Mouse (Mus musculus): Measurements from ENCODE around the gene Trappc6b. TPM values are rescaled to one million over a fixed set of nuclear protein-coding genes. Genes with fewer than 3 reads are reported as not detected.
A peak's percentile ranks its signal among the peaks of the same experiment; 100 is the strongest.

Trappc6b gene
- 182 and 184 TPM in 2 replicates for polyA plus RNA-seq (2015; fragmentation: Nextera tagmentation; extraction: Ambion mirVana)

GRCm38 (mm10) chr12:59060993-59061595, at the start of gene Trappc6b:
TSS of gene Trappc6b (minus strand) at chr12:59061472.
- H3K9ac ChIP-seq (ENCODE audit: low read depth, low read length): peak within 1 kb of the TSS; percentile 96
- no peaks in the 10 kb centered on the region for H3K9me3 ChIP-seq (replicated peaks; ENCODE audit: control insufficient read depth, low read length, poor library complexity, severe bottlenecking)
- peaks cover 29% of the 10 kb centered on the region for H3K4me1 ChIP-seq (ENCODE audit: control insufficient read depth, insufficient read depth, low read length)
- peak; percentile 98 for ATAC-seq
- H3K36me3 ChIP-seq (ENCODE audit: control insufficient read depth, insufficient read depth, low read length): peaks cover 2% of the 10 kb centered on the region; the same call in 1 of the 2 replicates
- H3K4me2 ChIP-seq (ENCODE audit: low read length): peak within 1 kb of the TSS; percentile 80
- H3K27ac ChIP-seq (ENCODE audit: low read length): peak within 1 kb of the TSS; percentile 97
- under 1% methylated on average over 49 of the region's 49 CpGs for WGBS
- H3K4me3 ChIP-seq (ENCODE audit: low read depth, low read length): peak within 1 kb of the TSS; percentile 79
- H3K27me3 ChIP-seq (ENCODE audit: control insufficient read depth, insufficient read depth, low read depth, low read length): no peaks in the 10 kb centered on the region

- Histone ChIP-seq H3K27me3 (ENCODE audit: control insufficient read depth, insufficient read depth, low read depth, low read length) (no peaks in the 10 kb centered on the region), H3K4me2 (ENCODE audit: low read length) (no peak overlapping the region), H3K9me3 (replicated peaks; ENCODE audit: control insufficient read depth, low read length, poor library complexity, severe bottlenecking) (no peaks in the 10 kb centered on the region), H3K27ac (ENCODE audit: low read length) (no peak overlapping the region), H3K4me3 (ENCODE audit: low read depth, low read length) (no peak overlapping the region), H3K36me3 (ENCODE audit: control insufficient read depth, insufficient read depth, low read length) (no peaks in the 10 kb centered on the region), H3K4me1 (ENCODE audit: control insufficient read depth, insufficient read depth, low read length) (no peaks in the 10 kb centered on the region), H3K9ac (ENCODE audit: low read depth, low read length) (no peak overlapping the region)
- 90% methylated on average over 4 of the region's 4 CpGs for WGBS
- ATAC-seq: no peak
Measured at GRCm38 (mm10) chr12:59107926-59108325, 46.7 kb upstream of the Trappc6b start.

- 88% methylated on average over 5 of the region's 5 CpGs for WGBS
- ATAC-seq: no peak
- H3K4me2 ChIP-seq (ENCODE audit: low read length): no peak overlapping the region
- H3K9me3 ChIP-seq (replicated peaks; ENCODE audit: control insufficient read depth, low read length, poor library complexity, severe bottlenecking): no peaks in the 10 kb centered on the region
- no peaks in the 10 kb centered on the region for H3K4me1 ChIP-seq (ENCODE audit: control insufficient read depth, insufficient read depth, low read length)
- no peak overlapping the region for H3K27ac ChIP-seq (ENCODE audit: low read length)
- H3K4me3 ChIP-seq (ENCODE audit: low read depth, low read length): no peak overlapping the region
- no peak overlapping the region for H3K9ac ChIP-seq (ENCODE audit: low read depth, low read length)
- no peaks in the 10 kb centered on the region for H3K27me3 ChIP-seq (ENCODE audit: control insufficient read depth, insufficient read depth, low read depth, low read length)
- H3K36me3 ChIP-seq (ENCODE audit: control insufficient read depth, insufficient read depth, low read length): no peaks in the 10 kb centered on the region
Measured at GRCm38 (mm10) chr12:59106491-59106890, 45.2 kb upstream of the Trappc6b start.

- Histone ChIP-seq H3K4me2 (ENCODE audit: low read length) (no peak overlapping the region), H3K36me3 (ENCODE audit: control insufficient read depth, insufficient read depth, low read length) (no peaks in the 10 kb centered on the region), H3K27me3 (ENCODE audit: control insufficient read depth, insufficient read depth, low read depth, low read length) (no peaks in the 10 kb centered on the region), H3K27ac (ENCODE audit: low read length) (no peak overlapping the region), H3K9me3 (replicated peaks; ENCODE audit: control insufficient read depth, low read length, poor library complexity, severe bottlenecking) (no peaks in the 10 kb centered on the region), H3K4me3 (ENCODE audit: low read depth, low read length) (no peak overlapping the region), H3K4me1 (ENCODE audit: control insufficient read depth, insufficient read depth, low read length) (no peaks in the 10 kb centered on the region), H3K9ac (ENCODE audit: low read depth, low read length) (no peak overlapping the region)
- 86% methylated on average over 6 of the region's 6 CpGs for WGBS
- no peak for ATAC-seq
Measured at GRCm38 (mm10) chr12:59105914-59106313, 44.6 kb upstream of the Trappc6b start.

GRCm38 (mm10) chr12:59104771-59105170, 43.5 kb upstream of the Trappc6b start:
- Histone ChIP-seq H3K9me3 (replicated peaks; ENCODE audit: control insufficient read depth, low read length, poor library complexity, severe bottlenecking) (no peaks in the 10 kb centered on the region), H3K4me2 (ENCODE audit: low read length) (no peak overlapping the region), H3K4me3 (ENCODE audit: low read depth, low read length) (no peak overlapping the region), H3K27ac (ENCODE audit: low read length) (no peak overlapping the region), H3K36me3 (ENCODE audit: control insufficient read depth, insufficient read depth, low read length) (no peaks in the 10 kb centered on the region), H3K4me1 (ENCODE audit: control insufficient read depth, insufficient read depth, low read length) (no peaks in the 10 kb centered on the region), H3K27me3 (ENCODE audit: control insufficient read depth, insufficient read depth, low read depth, low read length) (no peaks in the 10 kb centered on the region), H3K9ac (ENCODE audit: low read depth, low read length) (no peak overlapping the region)
- ATAC-seq: no peak
- 69% methylated on average over 5 of the region's 5 CpGs for WGBS

- H3K4me3 ChIP-seq (ENCODE audit: low read depth, low read length): no peak within 1 kb of the TSS
- H3K27me3 ChIP-seq (ENCODE audit: control insufficient read depth, insufficient read depth, low read depth, low read length): no peaks in the 10 kb centered on the region
- no peaks in the 10 kb centered on the region for H3K36me3 ChIP-seq (ENCODE audit: control insufficient read depth, insufficient read depth, low read length)
- no peak within 1 kb of the TSS for H3K9ac ChIP-seq (ENCODE audit: low read depth, low read length)
- no peak within 1 kb of the TSS for H3K27ac ChIP-seq (ENCODE audit: low read length)
- H3K4me2 ChIP-seq (ENCODE audit: low read length): no peak within 1 kb of the TSS
- ATAC-seq: no peak
- H3K9me3 ChIP-seq (replicated peaks; ENCODE audit: control insufficient read depth, low read length, poor library complexity, severe bottlenecking): no peaks in the 10 kb centered on the region
- no peaks in the 10 kb centered on the region for H3K4me1 ChIP-seq (ENCODE audit: control insufficient read depth, insufficient read depth, low read length)
- WGBS: 87% methylated on average over 19 of the region's 19 CpGs
Measured at GRCm38 (mm10) chr12:59095104-59096025, 34.1 kb upstream of the Trappc6b start, which contains the start of gene Mia2. TSS of gene Mia2 (plus strand) at chr12:59095799.

- Histone ChIP-seq H3K4me1 (ENCODE audit: control insufficient read depth, insufficient read depth, low read length) (no peaks in the 10 kb centered on the region), H3K4me3 (ENCODE audit: low read depth, low read length) (no peak overlapping the region), H3K27ac (ENCODE audit: low read length) (no peak overlapping the region), H3K9me3 (replicated peaks; ENCODE audit: control insufficient read depth, low read length, poor library complexity, severe bottlenecking) (no peaks in the 10 kb centered on the region), H3K4me2 (ENCODE audit: low read length) (no peak overlapping the region), H3K9ac (ENCODE audit: low read depth, low read length) (no peak overlapping the region), H3K27me3 (ENCODE audit: control insufficient read depth, insufficient read depth, low read depth, low read length) (no peaks in the 10 kb centered on the region), H3K36me3 (ENCODE audit: control insufficient read depth, insufficient read depth, low read length) (no peaks in the 10 kb centered on the region)
- no peak for ATAC-seq
- WGBS: 71% methylated on average over 2 of the region's 2 CpGs
Measured at GRCm38 (mm10) chr12:59093543-59093942, 32.3 kb upstream of the Trappc6b start.

- no peaks in the 10 kb centered on the region for H3K9me3 ChIP-seq (replicated peaks; ENCODE audit: control insufficient read depth, low read length, poor library complexity, severe bottlenecking)
- no peaks in the 10 kb centered on the region for H3K36me3 ChIP-seq (ENCODE audit: control insufficient read depth, insufficient read depth, low read length)
- H3K4me2 ChIP-seq (ENCODE audit: low read length): no peak overlapping the region
- no peak for ATAC-seq
- H3K4me1 ChIP-seq (ENCODE audit: control insufficient read depth, insufficient read depth, low read length): no peaks in the 10 kb centered on the region
- H3K27me3 ChIP-seq (ENCODE audit: control insufficient read depth, insufficient read depth, low read depth, low read length): no peaks in the 10 kb centered on the region
- H3K4me3 ChIP-seq (ENCODE audit: low read depth, low read length): no peak overlapping the region
- H3K9ac ChIP-seq (ENCODE audit: low read depth, low read length): no peak overlapping the region
- 87% methylated on average over 5 of the region's 5 CpGs for WGBS
- no peak overlapping the region for H3K27ac ChIP-seq (ENCODE audit: low read length)
Measured at GRCm38 (mm10) chr12:59086171-59086570, 24.9 kb upstream of the Trappc6b start.

GRCm38 (mm10) chr12:59084446-59084845, 23.2 kb upstream of the Trappc6b start:
- no peak overlapping the region for H3K4me3 ChIP-seq (ENCODE audit: low read depth, low read length)
- no peaks in the 10 kb centered on the region for H3K27me3 ChIP-seq (ENCODE audit: control insufficient read depth, insufficient read depth, low read depth, low read length)
- H3K4me1 ChIP-seq (ENCODE audit: control insufficient read depth, insufficient read depth, low read length): no peaks in the 10 kb centered on the region
- H3K27ac ChIP-seq (ENCODE audit: low read length): no peak overlapping the region
- no peaks in the 10 kb centered on the region for H3K9me3 ChIP-seq (replicated peaks; ENCODE audit: control insufficient read depth, low read length, poor library complexity, severe bottlenecking)
- no peaks in the 10 kb centered on the region for H3K36me3 ChIP-seq (ENCODE audit: control insufficient read depth, insufficient read depth, low read length)
- no peak overlapping the region for H3K9ac ChIP-seq (ENCODE audit: low read depth, low read length)
- WGBS: 68% methylated on average over 5 of the region's 5 CpGs
- H3K4me2 ChIP-seq (ENCODE audit: low read length): no peak overlapping the region
- ATAC-seq: no peak
